Mouse (Mus musculus) midbrain, embryonic 14.5 days (tissue): ENCODE measurements around the gene Col26a1. TPM values are rescaled to one million over a fixed set of nuclear protein-coding genes. Genes with fewer than 3 reads are reported as not detected.
A peak's percentile ranks its signal among the peaks of the same experiment; 100 is the strongest.
"Not testable (repeated sequence)": the region's sequence is repeated elsewhere in the genome, so short reads cannot be mapped to it uniquely, and the experiment has no call there.

Source experiments
- ATAC-seq: fragments of 200-750 bp; cut with Nextera tagmentation; 2 replicates; pipeline ENCODE4 v1.8.0; 2017; ENCODE audit warnings: moderate number of reproducible peaks, moderate library complexity; ENCODE audit not compliant: low FRiP score, low TSS enrichment
- DNase-seq: peaks from one replicate; pipeline ENCODE4 v3.0.0-alpha.2; 2015
- H3K27ac ChIP-seq: fragments of 300-500 bp; sonication (generic); replicated peaks from 2 replicates; pipeline ENCODE4 v1.5.1; 2014; ENCODE audit warnings: mild to moderate bottlenecking, low read depth, low read length, moderate library complexity
- H3K27me3 ChIP-seq: fragments of 300-500 bp; sonication (generic); 2 replicates; pipeline ENCODE4 v1.6.1; 2014; ENCODE audit warnings: low read length, control low read depth, mixed read lengths; ENCODE audit not compliant: control insufficient read depth, insufficient read depth
- H3K36me3 ChIP-seq: fragments of 300-500 bp; sonication (generic); 2 replicates; pipeline ENCODE4 v1.6.1; 2014; ENCODE audit warnings: low read length, control low read depth; ENCODE audit not compliant: control insufficient read depth, insufficient read depth
- H3K4me1 ChIP-seq: fragments of 300-500 bp; sonication (generic); 2 replicates; pipeline ENCODE4 v1.6.1; 2014; ENCODE audit warnings: mild to moderate bottlenecking, antibody characterized with exemption, low read length, control low read depth; ENCODE audit not compliant: control insufficient read depth, insufficient read depth
- H3K4me2 ChIP-seq: fragments of 300-500 bp; sonication (generic); 2 replicates; pipeline ENCODE4 v1.6.1; 2014; ENCODE audit warnings: mild to moderate bottlenecking, low read length, moderate library complexity
- H3K4me3 ChIP-seq: fragments of 300-500 bp; sonication (generic); replicated peaks from 2 replicates; pipeline ENCODE4 v1.5.1; 2014; ENCODE audit warnings: low read depth, low read length
- H3K9ac ChIP-seq: fragments of 300-500 bp; sonication (generic); replicated peaks from 2 replicates; pipeline ENCODE4 v1.6.1; 2014; ENCODE audit warnings: mild to moderate bottlenecking, low read length, moderate library complexity
- H3K9me3 ChIP-seq: fragments of 300-500 bp; sonication (generic); 2 replicates; pipeline ENCODE4 v1.6.1; 2016; ENCODE audit warnings: low read length, control low read depth, mixed read lengths; ENCODE audit not compliant: control insufficient read depth
- WGBS: fragments of 180-500 bp; shearing (Covaris S2); extraction: QIAGEN DNeasy Blood & Tissue Kit; methylation state at CpG from one replicate; pipeline ENCODE4 v1.1.7; 2014; 5-methylcytosine and 5-hydroxymethylcytosine counted together
- polyA plus RNA-seq: library from polyadenylated mRNA; unstranded; fragments of >200 nt; fragmentation: Nextera tagmentation; extraction: Ambion mirVana; gene quantifications from 2 replicates; pipeline ENCODE4 v1.2.1, GENCODE M21; 2014

Gene Col26a1
- polyA plus RNA-seq, 1 experiment from 2014 or later: 16.2 TPM

DNA sequence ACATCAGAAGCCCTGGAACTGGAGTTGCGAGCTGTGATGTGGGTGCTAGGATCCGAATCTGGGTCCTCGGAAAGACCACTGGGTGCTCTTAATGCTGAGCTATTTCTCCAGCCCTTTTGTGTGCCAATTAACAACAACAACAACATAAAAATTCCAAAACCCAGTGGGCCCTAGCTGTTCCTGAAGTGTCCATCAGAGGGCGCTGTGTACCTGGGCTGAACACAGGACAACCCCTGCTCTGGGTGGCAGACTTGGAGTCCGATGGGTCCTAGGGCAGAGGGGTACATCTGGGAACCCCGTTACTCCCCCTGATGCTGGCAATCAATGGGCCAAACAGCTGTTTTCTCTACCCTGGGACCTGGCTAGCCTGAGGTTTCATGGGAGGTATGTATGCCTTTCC, 123.2 kb downstream of the Col26a1 start:
- Histone ChIP-seq H3K4me3 (no peak overlapping the region), H3K27me3 (no peaks in the 10 kb centered on the region), H3K4me1 (no peaks in the 10 kb centered on the region), H3K4me2 (no peak overlapping the region), H3K27ac (no peak overlapping the region), H3K9ac (no peak overlapping the region), H3K36me3 (no peaks in the 10 kb centered on the region), H3K9me3 (no peaks in the 10 kb centered on the region)
- WGBS: 44% methylated on average over 6 of the region's 6 CpGs
- DNase-seq (no peak), ATAC-seq (no peak)

GRCm38 (mm10) chr5:136755696-136756095, 127.3 kb downstream of the Col26a1 start:
- WGBS: 3% methylated on average over 3 of the region's 3 CpGs
- Histone ChIP-seq H3K4me3 (no peak overlapping the region), H3K27ac (no peak overlapping the region)

DNA sequence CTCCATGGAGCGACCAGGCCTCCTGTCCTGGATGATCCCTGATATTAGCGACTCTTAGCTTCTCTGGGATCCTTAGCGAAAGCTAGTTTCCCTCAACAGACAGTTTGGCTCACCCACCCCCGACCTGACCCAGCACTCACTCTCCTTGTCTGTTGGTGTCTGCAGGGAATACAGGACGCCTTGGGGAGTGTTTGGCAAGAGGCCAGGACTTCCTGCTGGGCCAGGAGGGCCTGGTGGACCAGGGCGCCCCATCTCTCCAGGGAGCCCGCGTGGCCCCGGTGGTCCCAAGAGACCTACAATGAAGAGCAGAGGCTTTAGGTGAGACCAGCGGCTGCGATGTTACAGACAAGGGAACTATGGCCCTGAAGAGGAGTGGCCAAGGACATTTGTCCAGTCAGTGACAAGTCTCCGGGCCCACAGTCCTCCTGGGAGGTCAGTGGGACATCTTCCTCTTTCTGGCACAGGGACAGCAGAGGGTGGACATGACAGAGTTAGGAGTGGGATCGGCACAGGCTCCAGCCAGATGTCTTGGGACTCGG, 128.9 kb downstream of the Col26a1 start:
- Histone ChIP-seq H3K4me3 (no peak overlapping the region), H3K36me3 (no peaks in the 10 kb centered on the region), H3K9me3 (no peaks in the 10 kb centered on the region), H3K4me2 (no peak overlapping the region), H3K4me1 (no peaks in the 10 kb centered on the region), H3K27ac (no peak overlapping the region), H3K27me3 (no peaks in the 10 kb centered on the region), H3K9ac (0 out of 2 replicates have a peak overlapping the region, but pooled peaks have one; percentile 16)
- ATAC-seq: no peak
- DNase-seq: no peak
- WGBS: 75% methylated on average over 14 of the region's 14 CpGs

More at GRCm38 (mm10) chr5:136755696-136756095, 127.3 kb downstream of the Col26a1 start:
- no peaks in the 10 kb centered on the region for H3K27me3 ChIP-seq
- no peaks in the 10 kb centered on the region for H3K36me3 ChIP-seq
- peak; percentile 86 for DNase-seq
- no peak for ATAC-seq
- no peaks in the 10 kb centered on the region for H3K9me3 ChIP-seq
- no peak overlapping the region for H3K9ac ChIP-seq
- no peaks in the 10 kb centered on the region for H3K4me1 ChIP-seq
- H3K4me2 ChIP-seq: no peak overlapping the region

DNA sequence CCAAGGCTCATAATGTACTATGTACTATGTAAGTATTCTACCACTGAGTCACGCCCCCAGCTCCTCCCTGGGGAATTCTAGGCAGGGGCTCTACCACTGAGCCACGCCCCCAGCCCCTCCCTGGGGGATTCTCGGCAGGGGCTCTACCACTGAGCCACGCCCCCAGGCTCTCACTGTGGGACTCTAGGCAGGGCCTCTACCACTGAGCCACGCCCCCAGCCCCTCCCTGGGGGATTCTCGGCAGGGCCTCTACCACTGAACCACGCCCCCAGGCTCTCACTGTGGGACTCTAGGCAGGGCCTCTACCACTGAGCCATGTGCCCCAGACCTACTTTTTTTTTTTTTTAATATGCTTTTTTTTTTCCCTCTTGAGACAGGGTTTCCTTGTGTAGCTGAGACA, 129.8 kb downstream of the Col26a1 start:
- WGBS: 68% methylated on average over 7 of the region's 7 CpGs
- not testable (repeated sequence) for ATAC-seq, H3K4me3 ChIP-seq, H3K4me2 ChIP-seq, H3K9me3 ChIP-seq, H3K36me3 ChIP-seq, H3K27me3 ChIP-seq, H3K27ac ChIP-seq, DNase-seq, H3K9ac ChIP-seq, H3K4me1 ChIP-seq

DNA sequence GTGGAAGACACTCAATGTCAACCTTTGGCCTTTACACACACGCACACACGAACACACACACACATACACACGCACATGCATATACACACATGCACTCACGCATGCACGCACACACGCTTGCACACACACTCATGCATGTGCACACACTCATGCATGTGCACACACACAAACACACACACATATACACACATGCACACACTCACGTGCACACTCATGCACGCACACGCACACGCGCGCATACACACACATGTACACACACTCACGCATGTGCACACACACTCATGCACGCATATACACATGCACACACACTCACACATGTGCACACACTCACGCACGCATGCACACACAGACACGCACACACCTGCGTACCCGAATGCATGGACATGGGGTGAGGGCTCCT, 130.9 kb downstream of the Col26a1 start:
- no peaks in the 10 kb centered on the region for H3K27me3 ChIP-seq
- WGBS: 98% methylated on average over 19 of the region's 19 CpGs
- DNase-seq (no peak), ATAC-seq (no peak)
- H3K4me2 ChIP-seq: no peak overlapping the region
- no peaks in the 10 kb centered on the region for H3K9me3 ChIP-seq
- H3K36me3 ChIP-seq: no peaks in the 10 kb centered on the region
- H3K4me1 ChIP-seq: no peaks in the 10 kb centered on the region
- H3K9ac ChIP-seq: no peak overlapping the region
- no peak overlapping the region for H3K27ac ChIP-seq
- no peak overlapping the region for H3K4me3 ChIP-seq

- 78% methylated on average over 9 of the region's 9 CpGs for WGBS
- Histone ChIP-seq H3K4me2 (no peak overlapping the region), H3K27me3 (no peaks in the 10 kb centered on the region), H3K9me3 (no peaks in the 10 kb centered on the region), H3K36me3 (no peaks in the 10 kb centered on the region), H3K4me1 (no peaks in the 10 kb centered on the region), H3K4me3 (no peak overlapping the region), H3K9ac (no peak overlapping the region), H3K27ac (no peak overlapping the region)
- ATAC-seq: no peak
- DNase-seq: no peak
These were observed 136.4 kb downstream of the Col26a1 start for GRCm38 (mm10) chr5:136746596-136746995.

DNA sequence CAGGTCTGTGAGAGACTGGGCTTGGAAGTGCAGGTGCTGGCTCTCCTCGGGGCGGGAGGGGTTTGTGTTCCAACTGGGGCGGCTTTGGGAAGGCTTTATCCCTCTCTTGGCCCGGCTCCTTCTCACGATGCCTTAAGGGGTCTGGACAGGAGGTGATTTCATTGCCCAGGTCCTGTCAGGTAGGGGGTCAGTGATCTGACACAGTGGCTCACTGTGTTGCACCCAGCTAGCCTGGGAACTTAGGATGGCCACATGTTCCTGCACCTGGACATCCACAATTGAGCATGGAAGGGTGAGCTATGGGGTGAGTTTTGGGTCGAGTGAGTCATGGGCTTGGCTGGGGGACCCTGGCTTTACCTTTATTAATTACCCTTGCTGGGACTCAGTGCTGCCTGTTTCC, 144.1 kb downstream of the Col26a1 start:
- H3K27ac ChIP-seq: no peak overlapping the region
- 69% methylated on average over 6 of the region's 6 CpGs for whole genome bisulfite sequencing
- H3K9me3 ChIP-seq: no peaks in the 10 kb centered on the region
- no peaks in the 10 kb centered on the region for H3K4me1 ChIP-seq
- H3K36me3 ChIP-seq: no peaks in the 10 kb centered on the region
- H3K4me2 ChIP-seq: no peak overlapping the region
- H3K9ac ChIP-seq: no peak overlapping the region
- H3K4me3 ChIP-seq: no peak overlapping the region
- no peaks in the 10 kb centered on the region for H3K27me3 ChIP-seq
- DNase-seq: no peak
- ATAC-seq: no peak

GRCm38 (mm10) chr5:136726271-136726670, 156.7 kb downstream of the Col26a1 start:
- not testable (repeated sequence) for H3K9me3 ChIP-seq, H3K4me2 ChIP-seq, H3K4me1 ChIP-seq, ATAC-seq, H3K27me3 ChIP-seq, H3K36me3 ChIP-seq, H3K27ac ChIP-seq, DNase-seq, H3K4me3 ChIP-seq, H3K9ac ChIP-seq
- WGBS: 81% methylated on average over 4 of the region's 5 CpGs

- H3K4me3 ChIP-seq: no peak overlapping the region
- DNase-seq (no peak), ATAC-seq (no peak)
- no peak overlapping the region for H3K27ac ChIP-seq
- H3K27me3 ChIP-seq: no peaks in the 10 kb centered on the region
- H3K4me2 ChIP-seq: no peak overlapping the region
- no peaks in the 10 kb centered on the region for H3K36me3 ChIP-seq
- no peaks in the 10 kb centered on the region; the same call in 1 of the 2 replicates for H3K4me1 ChIP-seq
- no peak overlapping the region for H3K9ac ChIP-seq
- H3K9me3 ChIP-seq: no peaks in the 10 kb centered on the region
- 82% methylated on average over 5 of the region's 5 CpGs for WGBS
These were observed 161.4 kb downstream of the Col26a1 start for GRCm38 (mm10) chr5:136721596-136721995.
